Mouse (Mus musculus): ENCODE measurements around the gene Gdpd4.

Gdpd4 gene

DNA sequence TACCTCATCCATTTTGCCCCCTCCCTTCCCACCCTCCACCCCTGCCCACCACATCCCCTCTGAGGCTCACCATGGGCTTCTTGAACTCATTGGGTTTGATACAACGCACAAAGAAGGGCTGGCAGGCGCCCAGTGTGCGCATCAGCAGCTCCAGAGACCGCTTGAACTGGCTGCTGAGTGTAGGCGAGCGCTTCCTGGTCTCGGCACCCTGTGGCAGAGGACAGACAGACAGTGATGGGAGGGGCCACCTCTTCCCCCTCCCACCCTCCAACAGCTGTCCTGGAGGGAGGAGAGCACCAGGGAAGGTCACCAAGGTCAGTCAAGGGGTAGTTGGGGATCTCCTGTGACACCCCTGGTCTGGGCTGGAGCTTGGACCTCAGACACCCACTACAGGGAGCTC lies 165.6 kb downstream of the Gdpd4 start:
- no peak for DNase-seq (ENCODE audit: low spot score in 2 of 2)

DNA sequence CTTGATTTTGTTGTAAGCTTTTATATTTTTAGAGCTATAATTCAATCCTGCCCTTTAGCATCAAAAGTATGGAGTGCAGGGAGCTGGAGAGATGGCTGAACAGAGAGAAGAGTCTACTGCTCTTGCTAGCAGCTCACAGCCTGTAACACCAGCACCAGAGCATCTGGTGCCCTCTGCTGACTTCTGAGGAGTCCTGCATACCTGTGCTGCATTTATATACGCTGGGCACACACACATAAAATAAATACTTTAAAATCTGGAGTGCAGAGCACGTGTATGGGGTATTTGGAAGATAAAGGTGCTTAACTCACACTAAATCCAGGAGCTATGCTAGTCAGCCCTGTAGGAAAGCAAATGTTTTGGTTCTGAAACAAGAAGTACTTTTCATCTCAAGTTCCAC lies 166.6 kb downstream of the Gdpd4 start:
- DNase-seq (ENCODE audit: low spot score in 2 of 2), result no peak

DNA sequence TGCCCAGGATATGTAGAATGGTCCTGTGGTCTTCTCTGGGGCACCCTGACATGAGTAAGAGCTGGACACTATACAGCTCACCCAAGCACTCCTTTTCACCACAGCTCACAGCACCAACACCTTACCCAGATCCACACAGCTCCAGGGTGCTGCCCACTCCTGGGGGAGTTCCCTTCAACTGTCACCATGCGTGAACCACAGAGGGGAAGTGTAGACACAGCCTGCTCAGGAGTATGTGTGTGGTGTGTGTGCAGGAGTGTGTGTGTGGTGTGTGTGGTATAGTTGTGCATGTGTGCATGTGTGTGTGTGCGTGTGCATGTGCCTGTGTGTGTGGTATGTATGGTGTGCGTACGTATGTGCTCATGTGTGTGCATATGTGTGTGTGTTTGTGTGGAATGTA lies 176.1 kb downstream of the Gdpd4 start:
- no peak for DNase-seq (ENCODE audit: low spot score in 2 of 2)

- no peak for DNase-seq (ENCODE audit: low spot score in 2 of 2)
Observed at GRCm38 (mm10) chr7:98097557-98097956, 177.8 kb downstream of the Gdpd4 start.

Data from urinary bladder, postnatal 36 days (tissue).